Mouse (Mus musculus): ENCODE measurements at regions not wholly inside any gene's neighbourhood (a gene's known extent, or its start where the extent isn't known, plus 50 kb on each side); places are given as distances from the start of the nearest gene placed in this dataset.

- no peak for DNase-seq (ENCODE audit: extremely low spot score, low spot score)
These were observed 155.7 kb upstream of the Arid2 start for GRCm38 (mm10) chr15:96131582-96132091.

GRCm38 (mm10) chr15:96132636-96133035 is 154.7 kb upstream of the Arid2 start:
- H3K4me1 ChIP-seq, result peaks cover 20% of the 10 kb centered on the region
- H3K4me3 ChIP-seq, result no peak overlapping the region
- 87% methylated on average over 3 of the region's 3 CpGs for WGBS
- no peaks in the 10 kb centered on the region for H3K36me3 ChIP-seq (replicated peaks)
- no peaks in the 10 kb centered on the region for H3K27me3 ChIP-seq (ENCODE audit: poor library complexity, severe bottlenecking)
- no peak for DNase-seq (ENCODE audit: extremely low spot score, low spot score)
- H3K27ac ChIP-seq, result no peak overlapping the region
- H3K9me3 ChIP-seq, result no peaks in the 10 kb centered on the region

More at GRCm38 (mm10) chr15:96131582-96132091, 155.7 kb upstream of the Arid2 start:
- H3K27ac ChIP-seq, result no peak overlapping the region
- no peaks in the 10 kb centered on the region for H3K9me3 ChIP-seq
- H3K4me1 ChIP-seq, result peaks cover 20% of the 10 kb centered on the region
- no peaks in the 10 kb centered on the region for H3K27me3 ChIP-seq (ENCODE audit: poor library complexity, severe bottlenecking)
- H3K36me3 ChIP-seq (replicated peaks), result no peaks in the 10 kb centered on the region
- H3K4me3 ChIP-seq, result no peak overlapping the region

- Histone ChIP-seq H3K27me3 (ENCODE audit: poor library complexity, severe bottlenecking) (no peaks in the 10 kb centered on the region), H3K4me3 (0 out of 2 replicates have a peak overlapping the region, but pooled peaks have one; percentile 6), H3K9me3 (no peaks in the 10 kb centered on the region), H3K4me1 (peaks cover 15% of the 10 kb centered on the region), H3K36me3 (replicated peaks) (no peaks in the 10 kb centered on the region), H3K27ac (0 out of 2 replicates have a peak overlapping the region, but pooled peaks have one; percentile 40)
- DNase-seq (ENCODE audit: extremely low spot score, low spot score), result peak; percentile 19
- WGBS, result 21% methylated on average over 13 of the region's 13 CpGs
These were observed 152.0 kb upstream of the Arid2 start for GRCm38 (mm10) chr15:96135250-96135731.

- Histone ChIP-seq H3K4me1 (peaks cover 15% of the 10 kb centered on the region), H3K4me3 (0 out of 2 replicates have a peak overlapping the region, but pooled peaks have one; percentile 6)
- DNase-seq (ENCODE audit: extremely low spot score, low spot score), result no peak
These were observed 151.5 kb upstream of the Arid2 start for GRCm38 (mm10) chr15:96135816-96136215.

GRCm38 (mm10) chr15:96137534-96137933 is 149.8 kb upstream of the Arid2 start:
- Histone ChIP-seq H3K27ac (no peak overlapping the region), H3K9me3 (no peaks in the 10 kb centered on the region), H3K4me1 (peaks cover 11% of the 10 kb centered on the region), H3K27me3 (ENCODE audit: poor library complexity, severe bottlenecking) (no peaks in the 10 kb centered on the region), H3K36me3 (replicated peaks) (no peaks in the 10 kb centered on the region), H3K4me3 (no peak overlapping the region)
- no peak for DNase-seq (ENCODE audit: extremely low spot score, low spot score)
- WGBS, result 94% methylated on average over 17 of the region's 17 CpGs

More at GRCm38 (mm10) chr15:96135816-96136215, 151.5 kb upstream of the Arid2 start:
- no peaks in the 10 kb centered on the region for H3K9me3 ChIP-seq
- H3K27me3 ChIP-seq (ENCODE audit: poor library complexity, severe bottlenecking), result no peaks in the 10 kb centered on the region
- 0 out of 2 replicates have a peak overlapping the region, but pooled peaks have one; percentile 40 for H3K27ac ChIP-seq
- no peaks in the 10 kb centered on the region for H3K36me3 ChIP-seq (replicated peaks)
- WGBS, result 48% methylated on average over 6 of the region's 6 CpGs

- Histone ChIP-seq H3K9me3 (no peaks in the 10 kb centered on the region), H3K27me3 (ENCODE audit: poor library complexity, severe bottlenecking) (no peaks in the 10 kb centered on the region), H3K4me1 (peaks cover 11% of the 10 kb centered on the region), H3K27ac (no peak overlapping the region), H3K36me3 (replicated peaks) (no peaks in the 10 kb centered on the region), H3K4me3 (no peak overlapping the region)
- WGBS, result 94% methylated on average over 3 of the region's 3 CpGs
- DNase-seq (ENCODE audit: extremely low spot score, low spot score), result no peak
These were observed 149.4 kb upstream of the Arid2 start for GRCm38 (mm10) chr15:96137945-96138344.

GRCm38 (mm10) chr15:96153489-96153888 is 133.8 kb upstream of the Arid2 start:
- no peaks in the 10 kb centered on the region for H3K9me3 ChIP-seq
- no peaks in the 10 kb centered on the region for H3K27me3 ChIP-seq (ENCODE audit: poor library complexity, severe bottlenecking)
- no peak overlapping the region for H3K4me3 ChIP-seq
- no peak for DNase-seq (ENCODE audit: extremely low spot score, low spot score)
- no peaks in the 10 kb centered on the region for H3K4me1 ChIP-seq
- WGBS, result 86% methylated on average over 6 of the region's 6 CpGs
- H3K27ac ChIP-seq, result no peak overlapping the region
- no peaks in the 10 kb centered on the region for H3K36me3 ChIP-seq (replicated peaks)

GRCm38 (mm10) chr15:96158321-96158720 is 129.0 kb upstream of the Arid2 start:
- no peak overlapping the region for H3K27ac ChIP-seq
- DNase-seq (ENCODE audit: extremely low spot score, low spot score), result no peak
- H3K36me3 ChIP-seq (replicated peaks), result no peaks in the 10 kb centered on the region
- H3K4me1 ChIP-seq, result no peaks in the 10 kb centered on the region
- no peaks in the 10 kb centered on the region for H3K9me3 ChIP-seq
- 93% methylated on average over 4 of the region's 4 CpGs for WGBS
- no peaks in the 10 kb centered on the region for H3K27me3 ChIP-seq (ENCODE audit: poor library complexity, severe bottlenecking)
- no peak overlapping the region for H3K4me3 ChIP-seq

- no peaks in the 10 kb centered on the region for H3K36me3 ChIP-seq (replicated peaks)
- no peak overlapping the region for H3K4me3 ChIP-seq
- 80% methylated on average over 13 of the region's 13 CpGs for WGBS
- no peaks in the 10 kb centered on the region for H3K9me3 ChIP-seq
- no peak for DNase-seq (ENCODE audit: extremely low spot score, low spot score)
- peaks cover 6% of the 10 kb centered on the region for H3K4me1 ChIP-seq
- no peak overlapping the region for H3K27ac ChIP-seq
- peaks cover 15% of the 10 kb centered on the region for H3K27me3 ChIP-seq (ENCODE audit: poor library complexity, severe bottlenecking)
These were observed 122.4 kb upstream of the Arid2 start for GRCm38 (mm10) chr15:96164771-96165431.

- peaks cover 29% of the 10 kb centered on the region for H3K27me3 ChIP-seq (ENCODE audit: poor library complexity, severe bottlenecking)
- DNase-seq (ENCODE audit: extremely low spot score, low spot score), result no peak
- H3K36me3 ChIP-seq (replicated peaks), result no peaks in the 10 kb centered on the region
- H3K9me3 ChIP-seq, result no peaks in the 10 kb centered on the region
- H3K4me3 ChIP-seq, result no peak overlapping the region
- WGBS, result 84% methylated on average over 9 of the region's 9 CpGs
- H3K4me1 ChIP-seq, result peaks cover 17% of the 10 kb centered on the region
- H3K27ac ChIP-seq, result no peak overlapping the region
These were observed 120.1 kb upstream of the Arid2 start for GRCm38 (mm10) chr15:96167256-96167655.

- no peak overlapping the region for H3K27ac ChIP-seq
These were observed 117.4 kb upstream of the Arid2 start for GRCm38 (mm10) chr15:96169726-96170467.

GRCm38 (mm10) chr15:96170986-96171769 is 116.1 kb upstream of the Arid2 start:
- no peaks in the 10 kb centered on the region for H3K9me3 ChIP-seq
- H3K27ac ChIP-seq, result no peak overlapping the region
- DNase-seq (ENCODE audit: extremely low spot score, low spot score), result no peak
- 9% methylated on average over 22 of the region's 22 CpGs for WGBS
- peak overlapping the region; percentile 45 for H3K4me3 ChIP-seq
- H3K27me3 ChIP-seq (ENCODE audit: poor library complexity, severe bottlenecking), result peaks cover 29% of the 10 kb centered on the region
- peaks cover 17% of the 10 kb centered on the region for H3K4me1 ChIP-seq
- H3K36me3 ChIP-seq (replicated peaks), result no peaks in the 10 kb centered on the region

More at GRCm38 (mm10) chr15:96169726-96170467, 117.4 kb upstream of the Arid2 start:
- no peaks in the 10 kb centered on the region for H3K36me3 ChIP-seq (replicated peaks)
- WGBS, result 10% methylated on average over 15 of the region's 15 CpGs
- H3K4me3 ChIP-seq, result peak overlapping the region; percentile 29
- peaks cover 29% of the 10 kb centered on the region for H3K27me3 ChIP-seq (ENCODE audit: poor library complexity, severe bottlenecking)
- no peak for DNase-seq (ENCODE audit: extremely low spot score, low spot score)
- no peaks in the 10 kb centered on the region for H3K9me3 ChIP-seq
- peaks cover 17% of the 10 kb centered on the region for H3K4me1 ChIP-seq
